Mouse (Mus musculus): ENCODE measurements around the gene Mfsd5. TPM values are rescaled to one million over a fixed set of nuclear protein-coding genes. Genes with fewer than 3 reads are reported as not detected.

Mfsd5 gene
- polyA plus RNA-seq, 1 experiment from 2014 or later, result 39.3 TPM

DNA sequence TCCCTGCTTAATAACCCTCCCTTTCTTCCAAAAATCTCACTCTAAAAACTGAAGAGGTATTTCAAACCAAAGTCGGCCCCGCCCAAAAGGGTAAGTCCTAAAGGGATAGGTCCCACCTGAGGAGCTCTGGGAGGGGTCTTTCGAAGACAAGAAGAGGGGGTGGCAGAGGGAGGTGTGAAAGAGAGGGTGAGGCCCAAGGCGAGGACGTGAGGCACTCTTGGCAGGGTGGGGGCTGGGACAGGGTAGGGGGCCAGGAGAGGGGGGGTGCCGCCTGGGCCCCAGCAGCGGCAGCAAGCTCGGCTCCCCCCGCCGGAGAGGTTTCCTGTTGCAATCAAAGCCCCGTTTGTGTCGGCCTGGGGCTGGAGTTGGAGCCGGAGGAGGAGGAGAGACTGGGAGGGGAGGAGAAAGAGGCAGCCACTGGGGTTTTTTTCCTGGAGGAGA is 30.0 kb upstream of the Mfsd5 start:
- Histone ChIP-seq H3K4me2 (peak overlapping the region; percentile 92), H3K9ac (peak overlapping the region; percentile 40; the same call in 1 of the 2 replicates), H3K27me3 (peaks cover 46% of the 10 kb centered on the region), H3K9me3 (replicated peaks) (no peaks in the 10 kb centered on the region), H3K4me3 (peak overlapping the region; percentile 30), H3K27ac (peak overlapping the region; percentile 96), H3K4me1 (replicated peaks) (peaks cover 47% of the 10 kb centered on the region), H3K36me3 (no peaks in the 10 kb centered on the region)
- no peak for ATAC-seq (replicated peaks; ENCODE audit: insufficient number of reproducible peaks, insufficient read depth, low FRiP score, low read depth)
- 6% methylated on average over 13 of the region's 13 CpGs for WGBS

DNA sequence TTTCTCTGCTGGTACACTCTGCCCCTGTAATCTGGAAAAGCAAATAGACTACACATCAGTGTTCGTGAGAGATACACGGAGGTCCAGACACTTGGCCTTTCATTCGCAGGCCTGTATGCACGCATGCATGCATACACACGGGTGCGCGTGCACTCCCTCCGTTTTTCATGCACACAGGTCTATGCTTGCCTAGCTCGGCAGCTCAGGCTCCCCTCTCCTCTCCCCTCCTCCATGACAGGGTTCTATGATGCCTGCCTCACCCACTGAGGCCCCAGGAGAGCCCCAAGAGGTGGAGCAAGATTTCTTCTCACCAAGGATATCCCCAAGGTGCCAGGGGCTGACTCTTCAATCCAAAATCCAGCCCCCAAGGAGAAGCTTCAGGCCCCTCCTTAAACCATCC is 29.3 kb upstream of the Mfsd5 start:
- no peak overlapping the region for H3K4me3 ChIP-seq
- H3K27ac ChIP-seq, result peak overlapping the region; percentile 96
- ATAC-seq (replicated peaks; ENCODE audit: insufficient number of reproducible peaks, insufficient read depth, low FRiP score, low read depth), result no peak
- peaks cover 43% of the 10 kb centered on the region for H3K4me1 ChIP-seq (replicated peaks)
- WGBS, result 60% methylated on average over 9 of the region's 9 CpGs
- no peaks in the 10 kb centered on the region for H3K36me3 ChIP-seq
- H3K9ac ChIP-seq, result 0 out of 2 replicates have a peak overlapping the region, but pooled peaks have one; percentile 40
- H3K27me3 ChIP-seq, result peaks cover 50% of the 10 kb centered on the region
- H3K4me2 ChIP-seq, result no peak overlapping the region
- no peaks in the 10 kb centered on the region for H3K9me3 ChIP-seq (replicated peaks)

DNA sequence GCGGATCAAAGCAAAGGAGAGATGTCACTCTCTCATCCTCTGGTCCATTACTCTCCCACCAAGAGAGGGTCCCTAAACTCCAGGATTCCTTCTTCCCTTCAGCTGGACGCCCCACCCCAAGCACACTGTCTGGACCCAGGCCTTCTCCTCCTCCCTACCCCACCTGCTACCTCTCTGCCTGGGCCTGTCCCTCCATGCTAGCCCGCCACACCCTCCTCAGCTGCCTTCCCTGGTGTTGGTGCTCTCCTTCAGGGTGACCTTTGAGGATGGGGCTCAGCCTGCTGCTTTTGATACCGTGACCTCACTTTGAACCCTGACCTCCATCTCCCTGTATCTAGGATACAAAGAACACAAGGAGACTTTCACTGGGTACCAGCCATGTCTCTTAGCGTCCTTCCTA is 28.7 kb upstream of the Mfsd5 start:
- no peak overlapping the region for H3K9ac ChIP-seq
- no peak overlapping the region for H3K4me3 ChIP-seq
- H3K27me3 ChIP-seq, result peaks cover 55% of the 10 kb centered on the region
- no peaks in the 10 kb centered on the region for H3K36me3 ChIP-seq
- no peak overlapping the region for H3K27ac ChIP-seq
- H3K4me2 ChIP-seq, result no peak overlapping the region
- no peaks in the 10 kb centered on the region for H3K9me3 ChIP-seq (replicated peaks)
- peaks cover 38% of the 10 kb centered on the region for H3K4me1 ChIP-seq (replicated peaks)
- WGBS, result 80% methylated on average over 5 of the region's 5 CpGs
- no peak for ATAC-seq (replicated peaks; ENCODE audit: insufficient number of reproducible peaks, insufficient read depth, low FRiP score, low read depth)

DNA sequence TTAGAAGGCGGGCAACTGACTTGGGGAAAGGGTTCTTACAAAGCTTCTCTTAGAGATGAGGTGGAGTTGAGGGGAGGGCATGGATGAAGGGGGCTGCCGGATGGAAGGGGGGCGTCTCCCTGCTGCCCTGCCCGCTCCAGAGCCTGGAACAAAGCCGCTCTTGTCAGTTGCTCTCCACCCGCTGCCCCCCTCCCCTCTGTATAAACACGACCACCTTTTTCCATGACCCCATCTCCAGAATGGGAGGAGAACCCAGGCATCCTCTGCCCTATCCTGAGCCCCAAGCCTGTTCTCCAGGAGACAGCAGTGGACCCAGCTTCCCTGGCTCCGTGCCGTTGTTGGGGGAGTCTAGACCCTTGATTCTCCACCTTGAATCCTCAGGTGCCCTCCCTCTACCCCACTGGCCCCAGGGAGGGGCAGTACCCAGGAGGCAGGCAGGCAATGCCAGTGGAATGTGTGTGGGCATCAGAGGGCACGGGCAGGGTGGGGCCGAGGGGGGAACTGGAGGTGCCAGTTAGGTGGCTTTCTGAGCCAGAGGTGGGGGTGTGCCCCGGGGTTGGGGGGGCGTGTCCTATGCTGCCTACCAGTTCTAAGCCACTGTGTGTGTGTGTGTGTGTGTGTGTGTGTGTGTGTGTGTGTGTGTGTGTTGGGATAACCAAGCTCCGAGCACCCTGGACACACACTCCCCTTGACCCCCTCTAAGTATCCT is 23.6 kb upstream of the Mfsd5 start:
- Histone ChIP-seq H3K4me2 (peak overlapping the region; percentile 96; the same call in 1 of the 2 replicates), H3K4me1 (replicated peaks) (peaks cover 24% of the 10 kb centered on the region), H3K9me3 (replicated peaks) (no peaks in the 10 kb centered on the region), H3K4me3 (peak overlapping the region; percentile 63; the same call in 1 of the 2 replicates), H3K27ac (no peak overlapping the region), H3K9ac (no peak overlapping the region), H3K36me3 (no peaks in the 10 kb centered on the region), H3K27me3 (peaks cover 88% of the 10 kb centered on the region)
- no peak for ATAC-seq (replicated peaks; ENCODE audit: insufficient number of reproducible peaks, insufficient read depth, low FRiP score, low read depth)
- WGBS, result 38% methylated on average over 14 of the region's 14 CpGs

DNA sequence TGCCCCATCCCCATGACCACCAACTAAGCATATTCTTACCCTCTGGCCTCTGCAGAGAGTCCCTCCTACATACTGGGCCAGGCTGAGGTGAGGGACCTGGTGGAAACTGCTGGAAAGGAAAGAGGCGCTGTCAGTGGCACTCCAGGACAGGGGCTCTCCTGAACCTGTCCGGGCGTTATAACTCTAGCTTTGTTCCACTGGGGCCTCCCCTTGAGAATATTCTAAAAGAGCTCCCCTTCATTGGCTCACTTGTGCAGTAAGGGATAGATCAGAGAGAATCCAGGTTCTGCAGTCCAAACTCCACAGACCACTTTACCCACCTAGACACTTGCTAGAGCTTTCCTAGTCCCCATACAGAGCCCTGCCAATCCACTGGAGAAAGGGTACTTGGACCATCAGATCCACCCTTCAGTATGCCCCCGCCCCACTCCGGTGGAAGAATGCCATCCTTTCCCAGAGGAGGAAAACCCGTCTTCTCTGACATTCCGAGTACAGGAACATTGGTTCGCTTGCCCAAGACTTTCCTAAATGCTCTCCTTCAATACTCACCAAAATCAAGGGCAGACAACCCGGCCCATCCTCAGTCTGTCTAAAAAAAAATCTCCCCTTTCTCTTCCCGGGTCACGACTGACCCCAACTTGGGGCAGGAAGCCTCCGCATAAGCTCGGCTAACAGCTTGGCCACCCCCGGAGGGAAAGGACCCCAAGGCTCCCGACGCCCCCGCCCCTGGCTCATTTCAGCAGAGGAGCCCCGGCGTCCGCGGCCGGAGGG is 22.6 kb upstream of the Mfsd5 start:
- peak overlapping the region; percentile 63 for H3K4me3 ChIP-seq
- H3K4me1 ChIP-seq (replicated peaks), result peaks cover 24% of the 10 kb centered on the region
- ATAC-seq (replicated peaks; ENCODE audit: insufficient number of reproducible peaks, insufficient read depth, low FRiP score, low read depth), result no peak
- no peaks in the 10 kb centered on the region for H3K9me3 ChIP-seq (replicated peaks)
- H3K4me2 ChIP-seq, result peak overlapping the region; percentile 96
- 8% methylated on average over 22 of the region's 22 CpGs for WGBS
- H3K27me3 ChIP-seq, result peaks cover 81% of the 10 kb centered on the region
- peak overlapping the region; percentile 71 for H3K27ac ChIP-seq
- no peaks in the 10 kb centered on the region for H3K36me3 ChIP-seq
- peak overlapping the region; percentile 66 for H3K9ac ChIP-seq

DNA sequence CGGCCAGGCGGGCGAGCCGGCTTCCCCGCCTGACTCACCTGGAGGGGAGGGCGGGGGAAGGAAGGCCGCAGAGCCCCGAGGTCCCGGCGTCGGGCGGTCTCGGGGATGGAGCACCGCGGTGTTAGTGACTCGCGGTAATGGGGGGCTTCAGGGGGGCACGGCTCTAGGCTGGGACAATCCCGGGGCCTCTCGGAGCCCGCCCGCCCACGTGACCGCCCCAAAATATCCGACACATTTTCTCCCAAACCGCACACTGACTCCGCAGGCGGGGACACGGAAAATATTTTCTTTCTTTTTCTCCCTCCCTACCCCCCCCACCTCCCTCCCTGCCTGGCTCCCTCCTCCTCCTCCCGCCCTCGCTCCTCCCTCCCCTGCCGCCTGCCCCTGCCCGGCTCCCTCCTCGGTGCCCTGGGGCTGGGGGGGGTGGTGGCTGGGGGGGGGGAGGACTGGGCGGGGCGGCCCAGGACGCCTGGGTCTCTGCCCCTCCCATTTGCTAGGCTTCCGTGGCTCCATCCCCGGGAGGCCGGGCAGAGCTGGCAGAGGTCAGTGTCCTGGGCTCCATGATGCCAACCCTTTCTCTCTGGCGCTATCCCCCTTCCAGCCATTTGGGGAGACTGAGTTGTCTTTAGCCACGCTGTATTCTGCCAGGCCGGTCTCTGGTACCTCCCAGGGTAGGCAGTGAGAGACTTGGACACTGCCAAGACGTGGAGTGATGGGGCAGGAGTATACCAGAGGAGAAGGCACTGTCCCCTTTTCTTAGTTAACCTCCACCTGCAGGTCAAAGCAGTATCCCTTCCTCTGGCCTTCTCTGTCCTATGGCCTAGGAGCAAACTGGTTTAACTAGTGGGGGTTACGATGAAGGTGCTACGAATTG is 21.8 kb upstream of the Mfsd5 start, which contains the start of gene Rarg:
Gene Rarg (minus strand): TSS at position 316 of the 874 bp plus-strand sequence.
- H3K4me3 ChIP-seq, result peak within 1 kb of the TSS; percentile 63
- H3K4me2 ChIP-seq, result peak within 1 kb of the TSS; percentile 96
- no peaks in the 10 kb centered on the region for H3K9me3 ChIP-seq (replicated peaks)
- H3K27ac ChIP-seq, result peak within 1 kb of the TSS; percentile 71
- peaks cover 24% of the 10 kb centered on the region for H3K4me1 ChIP-seq (replicated peaks)
- peak within 1 kb of the TSS; percentile 66 for H3K9ac ChIP-seq
- under 1% methylated on average over 41 of the region's 46 CpGs for WGBS
- ATAC-seq (replicated peaks; ENCODE audit: insufficient number of reproducible peaks, insufficient read depth, low FRiP score, low read depth), result peak; percentile 63
- H3K36me3 ChIP-seq, result no peaks in the 10 kb centered on the region
- H3K27me3 ChIP-seq, result peaks cover 73% of the 10 kb centered on the region

DNA sequence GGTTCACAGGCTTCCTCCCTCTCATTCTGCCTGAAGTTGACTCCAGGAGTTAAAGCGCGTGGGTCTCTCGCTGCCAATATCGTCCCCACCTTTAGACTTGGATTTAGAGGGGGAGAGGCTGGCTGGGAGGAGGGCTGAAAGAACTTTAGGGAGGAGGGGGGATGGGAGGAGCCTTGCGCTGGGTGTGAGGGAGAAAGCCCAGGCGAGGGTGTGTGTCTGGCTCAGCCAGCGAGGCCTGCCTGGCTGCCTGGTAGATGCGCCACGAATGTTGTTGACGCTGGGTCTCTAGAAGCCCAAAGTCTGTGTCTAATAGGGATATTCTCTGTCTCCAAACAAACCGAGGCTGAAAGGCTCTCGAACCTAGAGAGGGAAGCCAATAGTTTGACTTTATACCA is 21.2 kb upstream of the Mfsd5 start:
- H3K9ac ChIP-seq, result no peak overlapping the region

DNA sequence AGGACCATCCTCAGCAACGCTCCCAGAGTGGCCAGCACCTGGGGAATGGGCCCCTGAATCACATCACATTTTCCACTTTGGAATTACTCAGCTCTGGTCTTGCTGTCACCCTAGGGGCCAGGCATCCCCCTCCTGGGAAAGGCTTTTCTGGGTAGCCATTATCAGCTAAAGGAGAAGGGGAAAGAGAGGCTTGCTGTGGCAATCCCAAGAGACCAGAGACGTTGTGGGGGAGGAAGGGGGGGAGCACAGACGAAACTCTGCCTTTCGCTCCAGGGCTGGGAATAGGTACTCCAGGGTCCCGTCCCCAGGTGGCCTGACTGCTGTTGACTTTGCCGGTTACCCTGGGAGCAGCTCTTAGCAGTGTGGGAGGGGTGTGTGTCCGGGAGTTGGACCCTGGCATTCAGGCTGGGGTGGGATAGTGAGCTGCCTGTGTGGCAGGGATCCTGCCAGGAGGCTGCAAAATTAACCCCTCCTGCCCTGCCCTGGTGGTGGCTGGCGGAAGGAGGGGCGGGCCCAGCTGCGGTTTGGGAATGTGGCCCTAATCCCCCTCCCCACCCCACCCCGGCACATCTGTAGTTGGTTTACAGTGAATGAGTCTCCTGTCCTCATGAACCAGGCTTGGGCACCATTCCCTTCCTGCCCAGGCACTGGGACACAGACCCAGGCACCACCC is 20.5 kb upstream of the Mfsd5 start:
- H3K4me1 ChIP-seq (replicated peaks), result peaks cover 24% of the 10 kb centered on the region
- peak overlapping the region; percentile 63; the same call in 1 of the 2 replicates for H3K4me3 ChIP-seq
- peaks cover 72% of the 10 kb centered on the region for H3K27me3 ChIP-seq
- no peak overlapping the region for H3K9ac ChIP-seq
- peak overlapping the region; percentile 96; the same call in 1 of the 2 replicates for H3K4me2 ChIP-seq
- no peaks in the 10 kb centered on the region for H3K36me3 ChIP-seq
- peak overlapping the region; percentile 71 for H3K27ac ChIP-seq
- no peaks in the 10 kb centered on the region for H3K9me3 ChIP-seq (replicated peaks)
- ATAC-seq (replicated peaks; ENCODE audit: insufficient number of reproducible peaks, insufficient read depth, low FRiP score, low read depth), result no peak
- WGBS, result 28% methylated on average over 9 of the region's 11 CpGs

More for the DNA sequence above, 21.2 kb upstream of the Mfsd5 start:
- ATAC-seq (replicated peaks; ENCODE audit: insufficient number of reproducible peaks, insufficient read depth, low FRiP score, low read depth), result 0 out of 2 replicates have a peak, but pooled peaks have one; percentile 38
- WGBS, result 19% methylated on average over 12 of the region's 12 CpGs
- Histone ChIP-seq H3K4me2 (peak overlapping the region; percentile 96), H3K36me3 (no peaks in the 10 kb centered on the region), H3K27ac (peak overlapping the region; percentile 71), H3K4me3 (peak overlapping the region; percentile 63), H3K27me3 (peaks cover 76% of the 10 kb centered on the region), H3K4me1 (replicated peaks) (peaks cover 24% of the 10 kb centered on the region), H3K9me3 (replicated peaks) (no peaks in the 10 kb centered on the region)

DNA sequence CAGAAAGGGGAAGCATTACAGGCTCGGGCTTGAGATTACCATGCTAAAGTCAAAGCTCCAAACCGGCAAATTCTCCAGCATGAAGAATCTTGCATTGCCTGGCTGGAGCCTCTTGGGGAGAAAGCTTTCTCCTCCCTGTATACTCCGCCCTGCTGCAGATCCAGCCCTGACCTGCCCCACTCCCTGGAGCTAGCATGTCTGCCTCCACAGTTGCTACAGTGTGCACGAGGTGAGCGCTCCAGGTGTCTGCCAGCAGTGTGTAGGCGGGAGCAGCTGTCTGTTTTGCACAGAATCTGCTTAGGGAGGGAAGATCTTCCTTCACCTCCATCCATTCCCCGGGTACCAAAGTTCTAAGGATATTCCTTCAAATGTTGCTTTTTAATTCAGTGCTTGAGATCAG is 16.7 kb upstream of the Mfsd5 start:
- WGBS, result 40% methylated on average over 7 of the region's 7 CpGs
- no peak overlapping the region for H3K4me3 ChIP-seq

DNA sequence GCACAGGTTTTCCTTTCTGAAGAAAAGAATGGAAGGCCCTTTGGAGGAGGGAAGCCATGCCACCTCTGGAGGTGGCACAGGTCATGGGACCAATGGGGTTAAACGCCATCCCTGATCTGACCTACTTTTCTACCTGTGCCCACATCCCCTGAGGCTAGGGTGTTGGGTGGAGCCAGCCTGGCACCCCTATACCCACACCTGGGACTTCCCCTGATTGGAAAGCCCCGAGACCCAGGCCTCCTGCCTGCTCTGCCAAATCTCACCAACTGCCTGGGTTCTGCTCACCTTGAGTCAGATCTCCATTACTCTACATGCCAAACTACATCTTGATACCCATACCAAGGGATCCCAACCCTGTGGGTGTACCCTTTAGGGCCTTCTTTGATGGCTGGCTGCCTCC is 16.2 kb upstream of the Mfsd5 start:
- Histone ChIP-seq H3K4me1 (replicated peaks) (peaks cover 10% of the 10 kb centered on the region), H3K9ac (no peak overlapping the region), H3K4me3 (no peak overlapping the region), H3K4me2 (no peak overlapping the region), H3K27me3 (peaks cover 31% of the 10 kb centered on the region), H3K9me3 (replicated peaks) (no peaks in the 10 kb centered on the region), H3K36me3 (no peaks in the 10 kb centered on the region), H3K27ac (no peak overlapping the region)
- WGBS, result 77% methylated on average over 2 of the region's 2 CpGs
- ATAC-seq (replicated peaks; ENCODE audit: insufficient number of reproducible peaks, insufficient read depth, low FRiP score, low read depth), result no peak

More for the DNA sequence above, 16.7 kb upstream of the Mfsd5 start:
- H3K4me1 ChIP-seq (replicated peaks), result peaks cover 15% of the 10 kb centered on the region
- H3K36me3 ChIP-seq, result no peaks in the 10 kb centered on the region
- no peak overlapping the region for H3K9ac ChIP-seq
- ATAC-seq (replicated peaks; ENCODE audit: insufficient number of reproducible peaks, insufficient read depth, low FRiP score, low read depth), result no peak
- no peaks in the 10 kb centered on the region for H3K9me3 ChIP-seq (replicated peaks)
- H3K27ac ChIP-seq, result no peak overlapping the region
- no peak overlapping the region for H3K4me2 ChIP-seq
- peaks cover 36% of the 10 kb centered on the region for H3K27me3 ChIP-seq
